Mouse (Mus musculus) liver, postnatal 0 days (tissue): ENCODE results near the gene Atxn7l1.

ENCODE experiments used
- CTCF ChIP-seq: sonication (generic); IDR thresholded peaks from 2 replicates; pipeline ENCODE4 v1.5.1; 2016; ENCODE audit warnings: antibody characterized with exemption, low read depth
- EP300 ChIP-seq: IDR thresholded peaks from 2 replicates; pipeline ENCODE4 v1.6.1; 2016; ENCODE audit warnings: antibody characterized with exemption, low read depth, mild to moderate bottlenecking

DNA sequence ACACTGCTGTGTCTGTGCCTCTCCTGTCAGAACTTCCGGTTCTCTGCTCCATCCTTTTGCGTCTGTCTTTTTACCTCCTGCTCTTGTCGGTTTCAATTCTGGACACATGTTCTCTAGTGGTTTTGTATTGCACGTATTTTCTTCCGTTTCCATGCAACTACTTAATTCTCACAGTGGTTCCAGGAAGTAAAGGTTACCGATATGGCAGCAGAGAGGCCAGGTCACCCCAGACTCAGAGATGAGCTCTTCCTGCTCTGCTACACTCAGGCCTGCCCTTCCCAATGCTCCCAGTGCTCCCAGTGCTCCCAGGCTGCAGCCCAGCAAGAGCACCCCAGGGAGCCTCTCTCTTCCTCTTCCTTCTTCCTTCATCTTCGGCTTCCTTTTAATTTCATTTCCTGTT lies 15.7 kb upstream of the Atxn7l1 start:
- no peak for TF ChIP-seq EP300
- TF ChIP-seq CTCF = no peak
